Mouse (Mus musculus): Measurements from ENCODE around the gene Sipa1l2. TPM values are rescaled to one million over a fixed set of nuclear protein-coding genes. Genes with fewer than 3 reads are reported as not detected.

Gene Sipa1l2
- polyA plus RNA-seq, 1 experiment from 2014 or later = 7.6 TPM

DNA sequence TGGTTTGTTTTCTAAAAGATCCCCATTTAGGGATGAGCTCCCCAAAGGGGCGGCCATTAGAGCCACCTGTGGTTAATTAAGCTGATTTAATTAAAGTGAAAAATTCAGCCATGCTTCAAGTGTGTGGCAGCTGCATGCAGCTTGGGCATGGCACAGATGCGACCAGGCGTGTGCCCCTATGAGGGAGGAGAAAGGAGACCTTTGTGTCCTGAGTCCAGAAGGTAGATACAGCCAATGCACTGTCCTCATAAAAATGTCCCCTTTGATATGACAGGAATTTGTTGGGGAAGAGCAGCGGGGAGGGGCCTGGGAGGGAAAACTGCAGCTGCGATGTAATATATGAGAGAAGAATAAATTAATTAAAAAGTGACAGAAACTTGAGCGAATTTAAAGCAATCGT is 106.7 kb downstream of the Sipa1l2 start:
- H3K27me3 ChIP-seq (replicated peaks) = no peaks in the 10 kb centered on the region
- peaks cover 4% of the 10 kb centered on the region; the same call in 1 of the 2 replicates for H3K36me3 ChIP-seq
- no peak overlapping the region for H3K27ac ChIP-seq
- no peak overlapping the region for H3K4me2 ChIP-seq (replicated peaks)
- H3K4me3 ChIP-seq (replicated peaks) = no peak overlapping the region
- no peak overlapping the region for H3K9ac ChIP-seq
- no peaks in the 10 kb centered on the region; the same call in 1 of the 2 replicates for H3K4me1 ChIP-seq (replicated peaks)
- no peak for ATAC-seq
- 81% methylated on average over 7 of the region's 7 CpGs for WGBS
- no peaks in the 10 kb centered on the region for H3K9me3 ChIP-seq

DNA sequence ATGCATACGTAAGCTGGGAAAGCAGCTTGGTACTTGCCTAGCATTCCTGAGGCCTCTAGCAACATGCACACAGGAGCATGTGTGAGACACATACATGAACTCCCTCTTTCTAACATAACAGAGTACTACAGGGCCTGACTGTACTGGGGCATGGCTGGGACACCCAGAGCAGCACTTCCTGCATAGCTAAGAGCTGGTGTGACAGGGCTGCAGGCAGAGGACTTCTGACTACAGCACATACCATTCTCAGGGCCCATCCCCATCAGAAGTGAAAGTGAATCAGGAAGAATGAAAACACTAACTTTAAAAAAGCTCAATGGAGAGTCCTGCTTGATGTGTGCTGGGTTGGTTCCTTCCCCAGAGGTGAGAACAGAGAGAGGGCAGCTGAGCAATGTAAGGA is 108.1 kb downstream of the Sipa1l2 start:
- Histone ChIP-seq H3K4me2 (replicated peaks) (no peak overlapping the region), H3K9me3 (no peaks in the 10 kb centered on the region), H3K9ac (no peak overlapping the region), H3K27me3 (replicated peaks) (no peaks in the 10 kb centered on the region), H3K4me3 (replicated peaks) (no peak overlapping the region), H3K36me3 (peaks cover 4% of the 10 kb centered on the region; the same call in 1 of the 2 replicates), H3K27ac (no peak overlapping the region), H3K4me1 (replicated peaks) (no peaks in the 10 kb centered on the region; the same call in 1 of the 2 replicates)
- ATAC-seq = 0 out of 2 replicates have a peak, but pooled peaks have one; percentile 6
- WGBS = 79% methylated on average over 1 of the region's 1 CpGs

DNA sequence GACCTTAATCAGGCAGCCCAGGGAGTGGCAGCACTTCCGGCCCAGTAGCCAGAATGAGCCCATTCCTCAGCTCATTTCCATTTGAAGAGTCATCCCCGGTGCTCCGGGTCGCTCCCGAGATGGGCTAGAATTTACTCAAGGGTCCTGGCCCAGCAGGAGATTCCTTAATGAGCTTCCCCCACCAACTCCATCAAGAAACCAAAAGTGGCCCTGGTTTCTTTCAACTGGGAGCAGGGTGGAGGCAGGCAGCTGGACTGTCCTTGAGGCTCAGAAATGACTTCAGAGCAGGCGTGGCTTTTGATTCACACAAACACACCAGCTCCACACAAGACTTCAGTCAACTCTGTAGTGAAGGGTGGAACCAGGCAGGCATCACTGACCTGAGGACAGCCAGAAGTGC is 109.0 kb downstream of the Sipa1l2 start:
- H3K36me3 ChIP-seq = peaks cover 4% of the 10 kb centered on the region; the same call in 1 of the 2 replicates
- H3K4me3 ChIP-seq (replicated peaks) = no peak overlapping the region
- H3K9me3 ChIP-seq = no peaks in the 10 kb centered on the region
- WGBS = 43% methylated on average over 6 of the region's 6 CpGs
- H3K27ac ChIP-seq = no peak overlapping the region
- no peak for ATAC-seq
- no peak overlapping the region for H3K4me2 ChIP-seq (replicated peaks)
- no peaks in the 10 kb centered on the region for H3K27me3 ChIP-seq (replicated peaks)
- H3K9ac ChIP-seq = no peak overlapping the region
- no peaks in the 10 kb centered on the region; the same call in 1 of the 2 replicates for H3K4me1 ChIP-seq (replicated peaks)

DNA sequence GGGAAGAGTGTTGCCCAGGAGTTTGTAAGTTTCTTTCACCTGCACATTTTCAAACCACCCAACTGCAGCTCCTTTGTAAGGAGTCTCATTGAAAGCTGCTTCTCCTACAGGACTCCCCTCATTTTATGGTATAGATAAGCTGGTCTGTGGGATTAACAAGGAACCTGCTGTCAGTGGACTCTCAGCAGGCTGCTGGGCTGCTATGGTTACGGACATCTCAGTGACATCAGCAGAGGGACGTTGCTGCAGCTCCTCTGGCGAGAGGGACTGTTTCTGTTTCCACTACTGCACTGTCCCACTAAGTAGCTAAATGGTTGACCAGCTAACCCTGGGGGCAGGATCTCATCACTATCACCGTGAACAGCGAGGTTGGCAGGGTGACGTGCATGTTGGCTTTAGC is 120.6 kb downstream of the Sipa1l2 start:
- no peak for ATAC-seq
- Histone ChIP-seq H3K4me1 (replicated peaks) (no peaks in the 10 kb centered on the region), H3K36me3 (peaks cover 8% of the 10 kb centered on the region; the same call in 1 of the 2 replicates), H3K9me3 (no peaks in the 10 kb centered on the region), H3K27ac (no peak overlapping the region), H3K27me3 (replicated peaks) (no peaks in the 10 kb centered on the region), H3K4me3 (replicated peaks) (no peak overlapping the region), H3K4me2 (replicated peaks) (no peak overlapping the region), H3K9ac (no peak overlapping the region)
- 61% methylated on average over 6 of the region's 6 CpGs for WGBS

DNA sequence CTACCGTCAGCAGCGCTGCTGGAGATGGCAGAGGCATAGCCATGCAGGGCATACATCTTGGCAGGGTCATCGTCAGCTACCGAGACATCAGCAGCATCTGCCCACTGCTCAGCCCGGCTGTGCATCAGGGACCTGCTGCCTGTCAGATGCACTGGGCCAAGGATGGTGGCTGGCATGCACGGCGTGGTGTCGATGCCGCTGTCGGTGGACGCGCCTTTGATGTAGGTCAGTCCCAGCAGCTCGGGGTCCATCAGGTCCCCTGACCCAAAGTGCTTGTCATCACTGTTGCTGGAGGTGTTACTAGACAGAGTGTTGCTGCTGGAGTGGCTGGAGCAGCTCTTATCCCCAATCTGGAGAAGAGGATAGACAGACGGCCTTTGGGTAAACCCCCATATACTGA is 122.1 kb downstream of the Sipa1l2 start:
- ATAC-seq = no peak
- Histone ChIP-seq H3K27ac (no peak overlapping the region), H3K36me3 (peaks cover 3% of the 10 kb centered on the region; the same call in 1 of the 2 replicates), H3K9me3 (no peaks in the 10 kb centered on the region), H3K4me2 (replicated peaks) (no peak overlapping the region), H3K9ac (no peak overlapping the region), H3K4me3 (replicated peaks) (no peak overlapping the region), H3K27me3 (replicated peaks) (no peaks in the 10 kb centered on the region), H3K4me1 (replicated peaks) (no peaks in the 10 kb centered on the region)
- WGBS = 91% methylated on average over 14 of the region's 14 CpGs

DNA sequence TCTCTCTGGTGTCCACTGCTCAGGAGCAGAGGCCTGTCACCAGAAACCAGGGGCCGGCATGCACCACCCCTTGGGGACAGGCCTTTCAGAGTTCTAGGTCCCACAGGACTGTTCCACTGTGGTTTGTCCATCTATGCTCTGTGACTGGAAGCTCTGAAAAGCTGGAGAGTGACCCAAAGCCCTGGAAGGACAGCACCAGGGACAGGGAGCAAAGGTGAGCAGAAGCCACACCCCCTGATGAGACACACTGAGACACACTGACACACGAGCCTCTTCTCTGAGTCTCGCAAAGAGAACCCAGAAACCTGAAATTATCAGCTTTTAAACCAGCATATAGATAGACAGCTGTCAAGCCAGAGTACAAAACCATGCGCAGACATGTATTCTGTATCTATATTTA is 123.4 kb downstream of the Sipa1l2 start:
- Histone ChIP-seq H3K36me3 (peaks cover 9% of the 10 kb centered on the region), H3K4me1 (replicated peaks) (no peaks in the 10 kb centered on the region), H3K4me2 (replicated peaks) (no peak overlapping the region), H3K9me3 (no peaks in the 10 kb centered on the region), H3K27me3 (replicated peaks) (no peaks in the 10 kb centered on the region), H3K27ac (no peak overlapping the region), H3K4me3 (replicated peaks) (no peak overlapping the region), H3K9ac (no peak overlapping the region)
- WGBS = 82% methylated on average over 4 of the region's 4 CpGs
- ATAC-seq = no peak

DNA sequence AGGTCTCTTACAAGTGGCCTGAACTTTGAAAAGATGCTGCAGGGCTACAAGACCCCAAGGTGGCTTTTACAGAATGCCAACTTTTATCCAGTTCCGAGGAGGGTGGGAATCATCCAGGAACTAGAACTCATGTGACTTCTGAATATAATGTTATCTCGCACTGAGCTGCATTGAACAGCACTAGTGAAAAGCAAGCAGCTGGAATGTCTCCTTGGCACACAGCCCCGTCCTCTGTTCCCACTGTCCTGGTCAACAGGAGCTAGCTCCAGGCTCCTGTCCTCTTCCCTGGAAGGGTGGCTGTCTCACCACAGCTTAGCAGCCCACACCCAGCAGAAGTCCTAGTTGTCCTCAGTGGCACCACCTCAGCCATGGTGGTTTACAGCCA is 124.4 kb downstream of the Sipa1l2 start:
- H3K27ac ChIP-seq = no peak overlapping the region
- H3K9ac ChIP-seq = no peak overlapping the region
- no peak overlapping the region for H3K4me2 ChIP-seq (replicated peaks)
- whole genome bisulfite sequencing = 58% methylated on average over 3 of the region's 3 CpGs
- no peak overlapping the region for H3K4me3 ChIP-seq (replicated peaks)
- peaks cover 9% of the 10 kb centered on the region for H3K36me3 ChIP-seq
- no peaks in the 10 kb centered on the region for H3K9me3 ChIP-seq
- ATAC-seq = no peak
- no peaks in the 10 kb centered on the region for H3K4me1 ChIP-seq (replicated peaks)
- no peaks in the 10 kb centered on the region for H3K27me3 ChIP-seq (replicated peaks)

DNA sequence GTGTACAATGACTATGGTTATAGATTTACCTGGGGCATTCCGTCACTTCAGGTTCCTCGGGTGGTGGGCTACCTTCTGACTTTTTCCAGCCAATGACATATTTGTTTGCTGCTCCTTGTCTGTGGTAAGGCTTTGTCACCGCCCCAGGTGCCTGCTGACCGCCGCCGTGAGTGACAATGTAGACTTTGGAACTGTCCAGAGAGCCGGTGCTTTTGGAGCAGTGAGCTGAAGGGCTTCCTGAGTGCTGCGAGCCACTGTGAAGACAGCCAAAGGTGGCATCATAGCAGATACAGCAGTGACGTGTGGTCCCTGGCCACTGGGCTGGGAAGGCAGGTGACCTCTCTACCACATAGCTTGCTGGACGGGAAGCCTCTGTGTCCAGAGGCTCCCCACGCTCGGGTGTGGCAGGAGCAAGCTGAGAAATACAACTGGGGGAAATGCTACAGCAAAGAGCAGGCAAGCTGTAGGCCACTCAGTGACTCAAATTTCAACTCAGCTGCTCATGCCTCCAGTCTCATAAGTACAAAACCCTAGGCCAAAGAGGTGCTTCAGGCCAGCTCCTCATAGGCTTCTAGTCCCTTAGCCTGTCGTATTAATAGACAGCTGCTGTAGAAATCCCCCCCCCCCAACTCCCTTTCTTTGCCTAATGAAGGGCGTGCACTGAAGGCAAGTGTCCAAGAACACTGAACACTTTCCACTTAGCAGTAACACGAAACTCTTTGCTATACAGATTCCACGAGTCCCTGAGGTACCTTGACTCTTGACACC is 125.0 kb downstream of the Sipa1l2 start:
- H3K4me3 ChIP-seq (replicated peaks) = no peak overlapping the region
- H3K27ac ChIP-seq = no peak overlapping the region
- H3K4me1 ChIP-seq (replicated peaks) = no peaks in the 10 kb centered on the region
- no peak for ATAC-seq
- no peaks in the 10 kb centered on the region for H3K9me3 ChIP-seq
- H3K36me3 ChIP-seq = peaks cover 7% of the 10 kb centered on the region; the same call in 1 of the 2 replicates
- 84% methylated on average over 16 of the region's 16 CpGs for WGBS
- H3K27me3 ChIP-seq (replicated peaks) = no peaks in the 10 kb centered on the region
- H3K9ac ChIP-seq = no peak overlapping the region
- H3K4me2 ChIP-seq (replicated peaks) = no peak overlapping the region

DNA sequence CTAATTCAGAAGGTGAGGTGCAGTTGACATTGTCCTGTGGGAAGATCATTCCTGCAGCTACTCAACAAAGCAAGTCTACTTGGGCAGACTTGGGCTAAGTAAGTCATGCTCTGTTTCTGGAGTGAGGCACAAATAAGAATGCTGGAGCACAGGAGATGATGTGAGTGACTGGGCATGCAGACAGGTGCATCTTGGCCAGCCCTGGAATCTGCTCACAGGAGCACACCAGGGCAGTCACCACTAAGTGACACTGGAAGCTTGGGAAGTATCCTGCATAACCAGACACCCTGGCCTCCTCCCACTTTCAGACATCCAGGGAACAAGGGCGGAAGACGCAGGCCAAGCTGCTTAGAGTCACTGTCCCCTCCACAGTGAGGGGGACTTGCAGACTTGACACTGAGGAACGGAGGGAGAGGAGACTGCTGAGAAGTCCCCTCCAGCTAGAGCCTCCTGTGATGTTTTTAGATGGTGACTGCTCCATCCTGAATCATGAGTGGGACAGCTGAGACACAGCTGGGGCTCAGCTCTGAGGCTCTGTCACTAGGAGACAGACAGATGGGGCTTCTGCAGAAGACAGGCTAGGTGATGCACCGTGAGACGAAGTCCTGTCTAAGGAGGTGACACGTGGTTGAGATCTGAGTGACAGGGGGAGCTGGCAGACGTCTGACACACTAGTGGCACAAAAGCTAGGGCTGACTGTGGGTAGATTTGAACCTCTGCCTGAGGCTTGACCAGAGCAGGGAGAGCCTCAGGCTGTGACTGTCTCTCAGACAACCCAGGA is 134.1 kb downstream of the Sipa1l2 start:
- 0 out of 2 replicates have a peak, but pooled peaks cover 2% of the 10 kb centered on the region for H3K36me3 ChIP-seq
- no peak overlapping the region for H3K27ac ChIP-seq
- H3K4me3 ChIP-seq (replicated peaks) = no peak overlapping the region
- no peak overlapping the region for H3K9ac ChIP-seq
- 87% methylated on average over 7 of the region's 7 CpGs for WGBS
- no peak for ATAC-seq
- 0 out of 2 replicates have a peak, but pooled peaks cover 8% of the 10 kb centered on the region for H3K4me1 ChIP-seq (replicated peaks)
- no peaks in the 10 kb centered on the region for H3K9me3 ChIP-seq
- H3K4me2 ChIP-seq (replicated peaks) = no peak overlapping the region
- H3K27me3 ChIP-seq (replicated peaks) = no peaks in the 10 kb centered on the region

DNA sequence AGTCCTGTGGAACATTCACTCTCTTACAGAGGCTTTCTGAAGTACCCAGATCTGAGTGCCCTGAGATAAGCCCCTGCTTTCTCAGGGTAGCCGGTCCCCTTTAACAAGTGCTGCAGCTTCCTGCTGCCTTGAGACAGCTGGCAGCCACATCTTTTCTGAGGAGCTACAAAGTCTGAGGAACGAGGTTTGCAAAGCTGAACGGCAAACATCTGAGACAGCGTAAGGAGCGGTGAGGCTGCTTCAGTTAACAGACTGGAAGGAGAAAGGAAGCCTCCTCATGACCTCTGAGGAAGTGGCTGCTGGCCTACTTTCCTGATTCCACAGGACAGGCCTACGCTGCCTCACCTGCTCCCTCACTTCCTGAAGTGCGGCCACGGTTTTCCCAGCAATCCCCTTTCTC is 135.5 kb downstream of the Sipa1l2 start:
- Histone ChIP-seq H3K4me3 (replicated peaks) (no peak overlapping the region), H3K4me1 (replicated peaks) (0 out of 2 replicates have a peak, but pooled peaks cover 8% of the 10 kb centered on the region), H3K9ac (no peak overlapping the region), H3K4me2 (replicated peaks) (no peak overlapping the region), H3K36me3 (0 out of 2 replicates have a peak, but pooled peaks cover 2% of the 10 kb centered on the region), H3K27me3 (replicated peaks) (no peaks in the 10 kb centered on the region), H3K27ac (no peak overlapping the region), H3K9me3 (no peaks in the 10 kb centered on the region)
- 46% methylated on average over 8 of the region's 8 CpGs for WGBS
- ATAC-seq = no peak

DNA sequence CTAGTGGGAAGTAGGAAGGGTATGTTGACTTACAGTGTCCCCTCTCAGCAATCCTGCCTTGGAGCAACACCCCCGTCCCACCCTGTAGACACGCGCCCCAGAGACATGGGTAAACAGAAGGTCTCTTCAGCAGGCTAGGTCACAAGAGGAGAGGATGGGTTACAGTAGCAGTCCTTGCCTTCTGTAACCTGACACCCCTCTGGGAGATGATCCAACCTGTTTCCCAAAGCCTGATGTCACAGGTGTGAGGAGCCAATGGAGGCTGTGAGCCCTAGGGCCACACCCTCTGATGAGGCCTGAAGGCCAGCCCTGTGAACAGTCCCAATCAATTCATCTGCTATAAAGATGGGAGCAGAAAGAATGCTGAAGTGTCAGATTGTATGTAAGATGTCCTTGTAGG is 138.3 kb downstream of the Sipa1l2 start:
- no peaks in the 10 kb centered on the region for H3K9me3 ChIP-seq
- no peak overlapping the region for H3K4me3 ChIP-seq (replicated peaks)
- no peak overlapping the region for H3K9ac ChIP-seq
- 28% methylated on average over 3 of the region's 3 CpGs for WGBS
- no peak overlapping the region for H3K27ac ChIP-seq
- no peak overlapping the region for H3K4me2 ChIP-seq (replicated peaks)
- H3K36me3 ChIP-seq = 0 out of 2 replicates have a peak, but pooled peaks cover 2% of the 10 kb centered on the region
- H3K27me3 ChIP-seq (replicated peaks) = no peaks in the 10 kb centered on the region
- ATAC-seq = peak; percentile 88
- H3K4me1 ChIP-seq (replicated peaks) = 0 out of 2 replicates have a peak, but pooled peaks cover 11% of the 10 kb centered on the region

DNA sequence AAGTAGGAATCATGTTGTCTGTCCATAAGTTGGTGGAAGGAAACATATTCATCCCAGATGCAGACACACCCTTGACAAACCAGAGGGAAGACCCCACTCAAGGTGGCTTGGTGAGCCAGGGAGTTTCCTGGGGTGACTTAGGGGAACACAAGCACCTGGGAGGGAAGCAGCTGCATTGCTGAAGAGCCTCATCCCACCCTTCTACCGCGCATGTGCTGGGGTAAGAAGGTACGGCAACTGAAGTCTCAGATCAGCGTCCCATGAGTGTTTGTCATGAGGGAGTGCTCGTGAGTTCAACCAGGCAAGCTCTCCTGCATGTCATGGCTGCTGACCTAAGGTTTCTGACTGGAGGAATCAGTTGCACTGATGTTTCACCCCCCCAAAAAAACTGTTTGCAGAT is 138.8 kb downstream of the Sipa1l2 start:
- no peak overlapping the region for H3K4me3 ChIP-seq (replicated peaks)
- H3K36me3 ChIP-seq = 0 out of 2 replicates have a peak, but pooled peaks cover 2% of the 10 kb centered on the region
- no peak for ATAC-seq
- H3K9ac ChIP-seq = no peak overlapping the region
- H3K4me2 ChIP-seq (replicated peaks) = no peak overlapping the region
- no peaks in the 10 kb centered on the region for H3K27me3 ChIP-seq (replicated peaks)
- 0 out of 2 replicates have a peak, but pooled peaks cover 11% of the 10 kb centered on the region for H3K4me1 ChIP-seq (replicated peaks)
- H3K9me3 ChIP-seq = no peaks in the 10 kb centered on the region
- WGBS = 87% methylated on average over 5 of the region's 5 CpGs
- no peak overlapping the region for H3K27ac ChIP-seq
